Mouse (Mus musculus) CD4-positive, CD25-positive, alpha-beta regulatory T cell, adult 4 months (primary cell): ENCODE data around the gene Plekhb1. TPM values are rescaled to one million over a fixed set of nuclear protein-coding genes. Genes with fewer than 3 reads are reported as not detected.

Source experiments
- polyA plus RNA-seq, 2 experiments: library from polyadenylated mRNA; unstranded; fragments of 100-300 nt; shearing (Covaris generic); gene quantifications; one replicate each; pipeline ENCODE4 v1.2.1; 2017

Gene Plekhb1
- polyA plus RNA-seq, 2 experiments from 2014 or later: 0.35 to 0.98 TPM

Other genes with a start within 250 kb of the Plekhb1 start
- gene Ucp3, start 189.4 kb downstream of the Plekhb1 start, polyA plus RNA-seq: not detected
- gene Ucp2, start 169.1 kb downstream of the Plekhb1 start, polyA plus RNA-seq: 1,000 to 10,000 TPM; 1,055 to 1,337 TPM
- 10 to 100 TPM; 20.0 to 20.3 TPM for gene Dnajb13, start 147.5 kb downstream of the Plekhb1 start, polyA plus RNA-seq
- gene Coa4, start 125.3 kb downstream of the Plekhb1 start, polyA plus RNA-seq: 10 to 100 TPM; 22.0 to 29.5 TPM
- 10 to 100 TPM in 1 of 2 experiments, 1 to 10 TPM in 1; 8.8 to 15.4 TPM for gene Rab6a, start 55.0 kb downstream of the Plekhb1 start, polyA plus RNA-seq
- gene Mrpl48, start 54.1 kb downstream of the Plekhb1 start, polyA plus RNA-seq: 10 to 100 TPM; 74.2 to 77.0 TPM
- 10 to 100 TPM; 21.6 to 32.8 TPM for gene Fam168a, start 44.2 kb upstream of the Plekhb1 start, polyA plus RNA-seq
- 10 to 100 TPM; 16.4 to 24.4 TPM for gene Relt, start 201.0 kb upstream of the Plekhb1 start, polyA plus RNA-seq